Mouse (Mus musculus) liver, embryonic 14.5 days (tissue): ENCODE results near the gene Cnot11. TPM values are rescaled to one million over a fixed set of nuclear protein-coding genes. Genes with fewer than 3 reads are reported as not detected.

Source experiments
- ATAC-seq: fragments of 200-750 bp; cut with Nextera tagmentation; 2 replicates; pipeline ENCODE4 v1.8.0; 2017; ENCODE audit warnings: moderate number of reproducible peaks, mild to moderate bottlenecking, moderate library complexity; ENCODE audit not compliant: insufficient read depth
- DNase-seq, 3 experiments: peaks; one replicate each; pipeline ENCODE4 v3.0.0-alpha.2; 2012 to 2013; ENCODE audit warnings: low read depth in 3 of 3, low spot score in 3 of 3
- H3K27ac ChIP-seq: fragments of 300-500 bp; sonication (generic); 2 replicates; pipeline ENCODE4 v1.5.1; 2014; ENCODE audit warnings: moderate library complexity, mild to moderate bottlenecking, control low read depth, inconsistent platforms
- H3K27me3 ChIP-seq: fragments of 300-500 bp; sonication (generic); 2 replicates; pipeline ENCODE4 v1.6.1; 2014; ENCODE audit warnings: mild to moderate bottlenecking, low read length, moderate library complexity; ENCODE audit not compliant: control insufficient read depth, insufficient read depth
- H3K36me3 ChIP-seq: fragments of 300-500 bp; sonication (generic); replicated peaks from 2 replicates; pipeline ENCODE4 v1.6.1; 2014; ENCODE audit warnings: low read depth; ENCODE audit not compliant: control insufficient read depth, insufficient read depth
- H3K4me1 ChIP-seq, 2 experiments: fragments of 200-500 bp in 1 of 2; fragments of 300-500 bp in 1 of 2; sonication (generic) in 1 of 2; replicated peaks; 2 replicates each; pipeline ENCODE4 v1.6.1; 2012 to 2014; ENCODE audit warnings: antibody characterized with exemption in 1 of 2, inconsistent platforms in 1 of 2, low read length in 1 of 2; ENCODE audit not compliant: control insufficient read depth in 2 of 2, insufficient read depth in 2 of 2
- H3K4me2 ChIP-seq: fragments of 300-500 bp; sonication (generic); 2 replicates; pipeline ENCODE4 v1.6.1; 2014; ENCODE audit warnings: low read depth, mild to moderate bottlenecking, control low read depth, moderate library complexity
- H3K4me3 ChIP-seq, 2 experiments: fragments of 200-500 bp in 1 of 2; fragments of 300-500 bp in 1 of 2; sonication (generic) in 1 of 2; 2 replicates each; pipeline ENCODE4 v1.5.1; 2012 to 2014; ENCODE audit warnings: low read depth in 2 of 2, low read length in 2 of 2, mild to moderate bottlenecking in 2 of 2, control low read depth in 1 of 2, inconsistent platforms in 1 of 2, moderate library complexity in 1 of 2; ENCODE audit not compliant: insufficient read depth in 1 of 2
- H3K9ac ChIP-seq: fragments of 300-500 bp; sonication (generic); replicated peaks from 2 replicates; pipeline ENCODE4 v1.6.1; 2014; ENCODE audit warnings: mild to moderate bottlenecking, control low read depth, moderate library complexity
- H3K9me3 ChIP-seq: fragments of 300-500 bp; sonication (generic); 2 replicates; pipeline ENCODE4 v1.6.1; 2016; ENCODE audit warnings: low read length, mixed read lengths; ENCODE audit not compliant: control insufficient read depth
- CTCF ChIP-seq: IDR thresholded peaks from 2 replicates; pipeline ENCODE4 v1.5.1; 2016; ENCODE audit warnings: antibody characterized with exemption, low read depth, control low read depth
- EP300 ChIP-seq: IDR thresholded peaks from 2 replicates; pipeline ENCODE4 v1.6.1; 2016; ENCODE audit warnings: antibody characterized with exemption, low read depth
- WGBS: fragments of 180-500 bp; shearing (Covaris S2); extraction: QIAGEN DNeasy Blood & Tissue Kit; methylation state at CpG from one replicate; pipeline ENCODE4 v1.1.7; 2014; ENCODE audit not compliant: insufficient replicate concordance; 5-methylcytosine and 5-hydroxymethylcytosine counted together
- polyA plus RNA-seq, 2 experiments: library from polyadenylated mRNA; depleted of rRNA in 1 of 2; stranded (reverse) in 1 of 2; unstranded in 1 of 2; fragments of >200 nt; fragmentation: Nextera tagmentation in 1 of 2; extraction: Ambion mirVana in 1 of 2; gene quantifications; 2 replicates each; pipeline versions ENCODE4 v1.2.1 to v1.2.3; 2012 to 2014

Gene Cnot11
- polyA plus RNA-seq (2012; rRNA removed) (7.1 and 8.0 TPM in 2 replicates), polyA plus RNA-seq (2014; fragmentation: Nextera tagmentation; extraction: Ambion mirVana) (9.6 and 10.0 TPM in 2 replicates)

GRCm38 (mm10) chr1:39534831-39535230, at the start of gene Cnot11:
Cnot11 (plus strand) TSS chr1:39534992.
- H3K27me3 ChIP-seq: no peaks in the 10 kb centered on the region
- H3K9me3 ChIP-seq: no peaks in the 10 kb centered on the region
- 46% methylated on average over 13 of the region's 13 CpGs for WGBS
- peak within 1 kb of the TSS; percentile 70 for H3K27ac ChIP-seq
- peak within 1 kb of the TSS; percentile 98 for H3K4me2 ChIP-seq
- ATAC-seq (no peak), DNase-seq (no peak)
- H3K9ac ChIP-seq: peak within 1 kb of the TSS; percentile 91
- H3K36me3 ChIP-seq: peaks cover 13% of the 10 kb centered on the region
- H3K4me3 ChIP-seq: peak within 1 kb of the TSS; percentile 82 to 83
- H3K4me1 ChIP-seq: peaks cover 2 to 11% of the 10 kb centered on the region in 2 experiments
- no peak for TF ChIP-seq EP300
- TF ChIP-seq CTCF: no peak

GRCm38 (mm10) chr1:39487370-39487769, 47.4 kb upstream of the Cnot11 start:
- no peaks in the 10 kb centered on the region for H3K9me3 ChIP-seq
- H3K27me3 ChIP-seq: no peaks in the 10 kb centered on the region
- ATAC-seq (no peak), DNase-seq (no peak)
- H3K9ac ChIP-seq: no peak overlapping the region
- 29% methylated on average over 3 of the region's 3 CpGs for WGBS
- H3K36me3 ChIP-seq: no peaks in the 10 kb centered on the region
- no peak overlapping the region for H3K4me2 ChIP-seq
- H3K4me1 ChIP-seq: peaks cover 0 to 7% of the 10 kb centered on the region in 2 experiments; a peak in 2 of 4 replicates
- TF ChIP-seq CTCF (no peak), EP300 (no peak)
- H3K4me3 ChIP-seq: no peak overlapping the region
- no peak overlapping the region for H3K27ac ChIP-seq

- Histone ChIP-seq H3K9me3 (no peaks in the 10 kb centered on the region), H3K4me3 (no peak overlapping the region), H3K9ac (no peak overlapping the region), H3K36me3 (no peaks in the 10 kb centered on the region), H3K4me2 (no peak overlapping the region), H3K4me1 (no peaks in the 10 kb centered on the region; a peak in 1 of 4 replicates), H3K27me3 (no peaks in the 10 kb centered on the region), H3K27ac (no peak overlapping the region)
- 34% methylated on average over 5 of the region's 5 CpGs for WGBS
- no peak for TF ChIP-seq EP300
- TF ChIP-seq CTCF: no peak
- ATAC-seq (no peak), DNase-seq (no peak)
These were observed 41.6 kb upstream of the Cnot11 start for GRCm38 (mm10) chr1:39493165-39493564.

- Histone ChIP-seq H3K4me1 (no peaks in the 10 kb centered on the region; a peak in 1 of 4 replicates), H3K27ac (no peak overlapping the region), H3K9me3 (no peaks in the 10 kb centered on the region), H3K27me3 (no peaks in the 10 kb centered on the region), H3K36me3 (no peaks in the 10 kb centered on the region), H3K9ac (no peak overlapping the region), H3K4me2 (no peak overlapping the region), H3K4me3 (no peak overlapping the region)
- no peak for DNase-seq
- no peak for TF ChIP-seq CTCF
- TF ChIP-seq EP300: no peak
- ATAC-seq: no peak
- 9% methylated on average over 3 of the region's 3 CpGs for WGBS
These were observed 41.1 kb upstream of the Cnot11 start for GRCm38 (mm10) chr1:39493664-39494063.

DNA sequence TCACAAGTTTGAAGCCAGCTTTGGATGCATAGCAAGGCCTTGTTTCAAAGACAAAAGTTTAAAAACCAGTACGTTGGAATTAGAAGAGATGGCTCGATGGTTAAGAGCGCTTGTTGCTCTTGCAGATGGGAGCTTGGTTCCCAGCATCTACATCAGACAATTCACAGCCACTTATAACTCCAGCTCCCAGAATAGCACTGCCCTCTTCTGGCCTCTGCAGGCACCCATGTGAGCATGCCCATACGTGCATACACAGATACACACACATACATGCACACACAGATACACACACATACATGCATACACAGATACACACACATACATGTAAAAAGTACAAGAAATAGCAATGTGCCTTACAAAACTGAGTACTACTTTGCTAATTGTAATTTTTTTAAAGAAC, 37.8 kb upstream of the Cnot11 start:
- no peak overlapping the region for H3K4me3 ChIP-seq
- no peak overlapping the region for H3K4me2 ChIP-seq
- 89% methylated on average over 4 of the region's 4 CpGs for WGBS
- no peaks in the 10 kb centered on the region; a peak in 1 of 4 replicates for H3K4me1 ChIP-seq
- DNase-seq (no peak), ATAC-seq (no peak)
- no peak overlapping the region for H3K9ac ChIP-seq
- no peak overlapping the region for H3K27ac ChIP-seq
- H3K27me3 ChIP-seq: no peaks in the 10 kb centered on the region
- no peaks in the 10 kb centered on the region for H3K9me3 ChIP-seq
- peak; percentile 32; the same call in 1 of the 2 replicates for TF ChIP-seq CTCF
- no peak for TF ChIP-seq EP300
- H3K36me3 ChIP-seq: no peaks in the 10 kb centered on the region
